Mouse (Mus musculus): ENCODE measurements around the gene Hrc. TPM values are rescaled to one million over a fixed set of nuclear protein-coding genes. Genes with fewer than 3 reads are reported as not detected.

Gene Hrc
- polyA plus RNA-seq (2012; rRNA removed) = 0.59 and 1.1 TPM in 2 replicates

DNA sequence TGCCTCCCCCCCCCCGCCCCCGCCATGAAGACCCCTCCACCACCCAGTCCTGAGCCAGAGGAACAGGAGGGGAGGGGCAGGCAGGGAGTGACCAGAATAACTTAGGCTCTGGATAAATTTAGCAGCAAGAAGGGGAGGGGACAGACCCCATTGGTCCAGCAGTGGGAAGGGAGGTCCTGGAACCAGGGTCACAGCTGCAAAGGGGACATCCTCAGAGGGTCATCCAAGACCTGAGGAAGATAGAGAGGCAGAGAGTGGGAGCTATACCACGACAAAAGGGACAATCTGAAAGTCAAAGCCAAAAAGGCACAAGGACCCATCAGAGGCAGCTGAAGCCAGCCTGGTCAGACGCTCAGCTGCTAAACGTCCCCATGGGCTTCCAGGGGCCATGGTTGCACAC, at the start of gene Hrc:
Gene Hrc (plus strand): TSS at position 235 of the 400 bp plus-strand sequence.
- no peak for DNase-seq (ENCODE audit: low spot score)

DNA sequence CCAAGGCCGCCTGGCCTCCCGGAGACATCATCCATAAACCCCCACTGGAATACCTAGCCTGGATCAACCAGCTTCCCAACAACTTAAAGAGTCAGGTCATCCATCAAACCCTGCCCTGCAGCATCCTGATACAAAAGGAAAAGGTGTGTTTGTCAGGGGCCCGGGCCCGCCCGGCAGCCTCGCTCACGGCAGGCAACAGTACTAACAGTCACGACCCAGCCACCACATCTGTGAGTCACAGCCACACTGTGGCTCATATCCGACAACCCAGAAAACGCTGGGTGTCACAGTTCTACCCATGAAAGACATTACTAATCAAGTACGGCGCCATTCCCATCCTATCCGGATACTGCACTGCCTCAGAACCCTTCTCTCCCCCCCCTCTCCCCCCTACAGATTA, 48.6 kb upstream of the Hrc start:
- no peak for DNase-seq (ENCODE audit: low spot score)

GRCm38 (mm10) chr7:45296626-45297025, 38.5 kb upstream of the Hrc start:
- no peak for DNase-seq (ENCODE audit: low spot score)

- no peak for DNase-seq (ENCODE audit: low spot score)
Observed at GRCm38 (mm10) chr7:45297563-45297962, 37.5 kb upstream of the Hrc start.

DNA sequence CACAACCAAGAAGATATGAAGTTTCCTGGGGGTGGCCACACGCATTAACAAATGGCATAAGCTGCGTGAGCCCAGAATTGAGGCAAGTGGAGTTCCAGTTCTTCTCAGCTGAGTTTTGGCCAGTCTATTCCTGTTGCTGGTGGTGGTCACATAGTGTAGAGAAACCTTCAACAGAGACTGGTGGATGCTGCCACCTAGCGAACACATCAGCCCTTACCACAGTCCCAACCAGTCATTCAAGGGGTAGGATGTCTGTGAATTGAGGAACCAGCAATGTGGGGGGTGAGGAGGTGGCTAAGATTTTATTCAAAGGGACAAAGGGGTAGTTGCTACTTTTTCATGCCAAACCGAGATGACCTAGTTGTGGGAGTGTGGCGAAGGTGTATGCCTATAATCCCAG, 35.3 kb upstream of the Hrc start:
- DNase-seq (ENCODE audit: low spot score) = no peak

DNA sequence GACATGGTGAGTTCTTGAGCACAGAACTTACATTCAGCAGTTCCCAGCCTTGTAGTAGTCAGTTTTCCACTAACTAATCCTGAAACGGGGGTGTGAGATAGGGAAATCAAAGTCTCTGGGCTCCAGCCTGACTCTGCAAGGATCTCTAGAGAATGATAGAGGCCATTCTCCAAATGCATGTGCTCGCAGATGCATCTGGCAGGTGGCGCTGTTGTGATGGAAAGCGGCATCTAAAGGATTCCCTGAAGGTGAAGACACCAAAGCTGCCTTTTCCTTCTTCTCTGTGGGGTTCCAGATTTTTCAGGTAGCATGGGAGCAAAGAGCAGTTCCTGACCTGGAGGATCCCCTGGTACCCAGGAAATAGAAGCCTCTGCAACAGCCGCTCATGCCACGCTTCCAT, 34.8 kb upstream of the Hrc start:
- no peak for DNase-seq (ENCODE audit: low spot score)

GRCm38 (mm10) chr7:45302626-45303025, 32.5 kb upstream of the Hrc start:
- no peak for DNase-seq (ENCODE audit: low spot score)

DNA sequence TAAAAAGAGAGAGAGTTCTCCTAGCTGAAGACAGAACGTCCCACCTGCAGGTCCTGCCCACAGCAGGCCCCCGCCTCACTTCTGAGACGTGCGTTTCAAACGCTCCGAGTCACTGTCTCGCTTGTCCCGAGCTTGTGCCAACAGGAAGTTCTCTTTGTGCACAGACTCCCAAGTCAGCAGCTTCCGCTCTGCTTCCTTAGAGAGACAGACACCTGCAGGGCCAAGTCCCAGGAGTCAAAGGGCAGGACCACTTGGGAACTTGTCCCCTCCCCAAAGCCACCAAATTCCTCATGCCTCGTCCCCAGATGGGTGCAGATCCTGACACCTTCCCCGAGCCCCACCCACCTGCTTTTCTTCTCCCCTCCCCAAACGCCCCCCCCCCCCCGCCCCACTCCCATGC, 30.2 kb upstream of the Hrc start:
- DNase-seq (ENCODE audit: low spot score) = no peak

GRCm38 (mm10) chr7:45305275-45305674, 29.8 kb upstream of the Hrc start:
- no peak for DNase-seq (ENCODE audit: low spot score)

- DNase-seq (ENCODE audit: low spot score) = no peak
Observed at GRCm38 (mm10) chr7:45308551-45309240, 26.4 kb upstream of the Hrc start.

- no peak for DNase-seq (ENCODE audit: low spot score)
Observed at GRCm38 (mm10) chr7:45309455-45309854, 25.6 kb upstream of the Hrc start.

DNA sequence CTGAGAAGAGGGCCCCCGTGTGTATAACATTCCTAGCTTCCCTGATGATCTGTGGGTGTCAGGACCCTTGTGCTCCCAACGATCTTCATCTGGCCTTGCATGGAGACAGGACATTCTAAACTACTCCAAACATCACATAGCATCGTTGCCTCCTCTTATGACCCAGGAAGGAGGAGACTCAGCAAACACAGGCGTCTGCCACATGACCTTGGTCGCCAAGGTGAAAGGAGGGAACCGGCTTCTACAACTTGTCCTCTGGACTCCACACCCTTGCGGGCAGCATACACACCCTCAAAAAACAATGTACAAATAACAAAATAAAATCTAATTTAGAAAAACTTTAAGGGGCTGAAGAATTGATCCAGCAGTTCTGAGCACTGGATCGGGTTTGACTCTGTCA, 23.1 kb upstream of the Hrc start:
- no peak for DNase-seq (ENCODE audit: low spot score)

DNA sequence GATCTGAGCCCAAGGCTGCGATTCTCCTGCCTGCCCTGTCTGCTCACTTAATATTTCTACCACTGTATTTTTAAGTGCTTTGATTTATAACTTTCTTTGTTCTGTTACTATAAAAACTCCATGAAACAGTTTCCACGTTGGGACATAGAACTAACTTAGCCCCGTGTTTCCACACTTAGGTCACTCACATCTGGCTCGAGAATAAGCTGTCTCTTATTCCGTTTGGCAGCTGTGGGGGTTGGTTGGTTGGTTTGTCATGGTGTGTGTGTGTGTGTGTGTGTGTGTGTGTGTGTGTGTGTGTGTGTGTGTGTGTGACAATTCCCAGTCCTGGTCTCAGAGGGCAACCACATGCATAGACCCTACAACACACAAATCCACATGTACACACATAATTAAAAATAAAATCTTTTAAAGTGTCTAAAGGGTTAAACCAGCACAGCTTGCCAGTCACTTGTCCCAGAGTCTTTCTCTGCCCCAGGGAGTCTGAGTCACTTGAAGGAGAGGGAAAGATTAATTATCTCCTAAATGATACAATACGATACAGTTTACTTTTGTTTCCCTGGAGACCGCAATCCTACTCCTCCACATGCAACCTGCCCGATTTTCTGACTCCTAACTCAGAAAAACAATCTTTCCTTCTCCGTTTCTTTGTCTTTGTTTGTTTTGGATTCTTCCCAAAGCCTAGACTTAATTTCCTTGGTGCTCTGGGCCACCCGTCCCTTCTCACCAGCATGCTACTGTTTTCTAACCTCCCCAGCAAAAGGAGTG, 22.2 kb upstream of the Hrc start:
- no peak for DNase-seq (ENCODE audit: low spot score)

DNA sequence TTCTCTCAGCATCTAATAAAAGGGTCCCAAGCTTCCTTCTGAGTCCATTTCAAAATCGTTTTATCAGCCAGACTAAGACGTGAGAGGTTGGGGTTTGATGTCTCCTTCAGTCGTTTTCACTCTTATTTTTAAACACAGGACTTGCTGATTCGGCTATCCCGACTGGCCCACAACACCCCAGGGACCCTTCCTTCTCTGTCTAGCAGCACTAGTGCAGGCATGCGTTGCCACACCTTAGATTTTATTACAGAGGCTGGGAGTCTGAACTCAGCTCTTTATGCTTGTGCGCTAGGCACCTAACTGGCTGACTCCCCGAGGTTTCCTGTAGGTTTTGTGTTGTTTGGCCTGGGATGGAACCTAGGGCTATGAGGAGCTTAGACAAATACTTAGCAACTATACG, 21.6 kb upstream of the Hrc start:
- no peak for DNase-seq (ENCODE audit: low spot score)

- no peak for DNase-seq (ENCODE audit: low spot score)
Observed at GRCm38 (mm10) chr7:45315182-45315701, 19.8 kb upstream of the Hrc start.

GRCm38 (mm10) chr7:45316536-45316935, 18.6 kb upstream of the Hrc start:
- DNase-seq (ENCODE audit: low spot score) = no peak

DNA sequence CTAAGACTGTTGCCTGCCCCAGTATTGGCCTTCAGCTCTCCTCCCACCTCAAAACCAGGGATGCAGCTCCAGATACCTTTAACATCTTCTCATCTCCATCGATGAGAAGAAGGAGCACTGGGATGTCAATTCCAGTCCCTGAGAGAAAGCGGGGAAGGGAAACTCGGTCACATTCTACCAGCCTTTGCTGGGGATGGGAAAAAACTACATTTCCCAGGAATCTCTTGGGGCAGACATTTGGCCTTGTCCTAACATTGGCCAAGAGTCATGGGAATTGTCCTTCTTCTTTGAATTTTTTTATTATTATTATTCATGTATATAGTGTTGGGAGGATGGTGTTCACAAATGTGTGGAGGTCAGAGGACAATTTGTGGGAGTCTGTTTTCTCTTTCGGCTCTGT, 12.8 kb upstream of the Hrc start:
- no peak for DNase-seq (ENCODE audit: low spot score)

DNA sequence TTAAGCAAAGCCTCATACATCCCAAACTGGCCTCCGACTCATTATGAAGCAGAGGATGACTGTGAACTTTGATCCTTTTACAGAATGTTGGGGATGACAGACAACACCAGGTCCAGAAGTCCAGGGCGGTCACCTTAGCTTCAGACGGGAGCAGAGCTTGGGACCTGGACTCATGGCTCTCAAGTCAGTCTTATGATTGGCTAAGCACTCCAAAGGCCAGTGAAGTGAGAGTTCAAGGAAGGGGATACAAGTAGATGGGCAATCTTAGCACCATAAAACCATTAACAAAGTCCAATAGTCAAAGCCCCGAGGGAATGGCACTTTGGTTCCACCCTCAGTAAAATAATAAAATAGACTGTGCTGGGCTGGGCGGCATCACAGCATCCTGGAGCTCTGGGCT, 12.0 kb upstream of the Hrc start:
- DNase-seq (ENCODE audit: low spot score) = no peak

DNA sequence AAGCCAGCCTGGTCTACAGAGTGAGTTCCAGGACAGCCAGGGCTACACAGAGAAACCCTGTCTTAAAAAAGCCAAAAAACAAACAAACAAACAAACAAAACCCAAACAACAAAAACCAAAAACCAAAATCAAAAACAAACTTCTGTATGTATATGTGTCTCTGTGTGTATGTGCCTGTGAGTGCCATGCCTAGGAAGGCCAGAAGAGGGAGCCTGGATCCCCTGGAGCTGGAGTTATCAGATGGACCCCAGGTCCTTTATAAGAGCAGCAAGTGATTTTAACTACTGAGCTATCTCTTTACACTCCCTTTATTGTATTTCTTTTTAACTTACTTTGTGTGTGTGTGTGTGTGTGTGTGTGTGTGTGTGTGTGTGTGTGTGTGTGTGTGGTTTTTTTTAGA, 9.3 kb upstream of the Hrc start:
- no peak for DNase-seq (ENCODE audit: low spot score)

DNA sequence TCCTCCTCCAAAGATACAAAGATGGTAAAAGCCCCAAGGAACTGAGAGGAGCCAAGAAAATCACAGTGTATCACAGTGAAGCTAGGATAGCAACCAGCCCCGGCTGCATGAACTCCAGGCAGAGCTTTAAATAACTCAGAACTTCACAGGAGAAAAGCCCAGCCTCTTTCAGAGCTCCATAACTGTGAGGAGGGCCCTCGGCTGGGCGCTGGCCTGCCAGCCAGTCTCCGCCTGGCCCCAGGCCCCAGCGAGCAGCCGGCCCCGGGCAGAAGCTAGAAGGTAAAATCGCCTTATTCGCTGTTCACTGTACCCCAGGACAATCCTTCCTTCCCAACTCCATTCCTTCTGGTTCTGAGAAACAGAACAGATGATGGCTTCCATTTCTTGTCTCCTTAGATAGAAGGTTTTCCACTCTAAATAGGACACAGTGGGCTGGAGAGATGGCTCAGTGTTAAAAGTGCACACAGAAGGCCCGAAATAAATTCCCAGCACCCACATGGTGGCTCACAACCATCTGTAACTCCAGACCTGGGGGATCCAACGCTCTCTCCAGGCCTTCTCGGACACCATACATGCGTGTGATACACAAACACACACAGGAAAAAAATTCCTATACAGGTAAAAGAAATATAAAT, 6.1 kb upstream of the Hrc start:
- DNase-seq (ENCODE audit: low spot score) = no peak

DNA sequence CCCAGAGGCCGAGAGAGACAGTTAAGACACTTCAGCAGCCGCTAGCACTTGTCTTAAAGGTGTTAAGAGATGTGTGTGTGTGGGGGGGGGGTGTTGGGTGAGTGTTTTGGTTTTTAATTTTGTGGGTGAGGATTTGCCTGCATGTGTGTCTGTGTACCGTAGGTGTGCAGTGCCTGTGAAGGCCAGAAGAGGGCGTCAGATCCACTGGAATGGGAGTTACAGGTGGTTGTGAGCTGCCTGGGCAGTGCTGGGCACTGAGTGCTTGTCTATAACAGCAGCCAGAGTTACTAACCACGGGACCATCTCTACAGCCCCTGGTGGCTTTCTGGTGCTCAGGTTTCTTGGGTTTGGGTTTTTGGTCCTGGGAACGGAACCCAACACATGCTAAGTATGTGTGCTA, 3.6 kb upstream of the Hrc start:
- no peak for DNase-seq (ENCODE audit: low spot score)

DNA sequence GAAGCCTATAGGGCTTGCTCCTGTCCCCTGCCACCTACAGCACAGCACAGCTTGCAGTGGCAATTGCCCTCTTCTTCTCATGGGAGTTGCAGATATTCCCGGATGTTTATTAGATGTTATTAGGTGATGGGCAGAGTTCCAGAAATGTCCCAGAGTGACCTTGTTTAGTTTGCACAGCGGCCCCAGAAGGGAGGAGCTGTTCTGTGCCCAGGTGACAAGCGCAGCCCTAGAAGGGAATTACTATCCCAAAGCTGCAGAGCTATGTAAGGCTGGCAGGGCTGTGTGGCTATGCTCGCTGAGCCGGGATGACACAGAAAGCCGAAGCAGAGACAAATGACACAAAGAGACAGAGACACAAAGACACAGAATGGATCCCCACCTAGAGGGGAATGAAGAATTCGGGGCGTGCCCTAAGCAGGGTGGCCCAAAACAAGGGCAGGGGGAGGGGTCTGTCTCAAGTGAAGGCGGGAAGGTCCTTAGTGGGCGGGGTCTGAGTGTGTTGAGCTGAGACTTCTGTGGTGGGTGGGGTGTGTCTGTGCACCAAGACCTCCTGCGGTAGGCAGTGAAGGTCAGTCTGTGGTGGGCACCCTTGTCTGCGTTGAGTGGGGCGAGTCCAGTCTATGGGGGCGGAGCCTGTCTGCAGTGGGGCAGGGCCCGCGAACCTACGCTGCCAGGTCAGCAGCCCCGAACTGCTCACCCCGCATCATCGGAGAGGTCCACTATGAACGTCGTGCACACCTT, 2.2 kb upstream of the Hrc start:
- no peak for DNase-seq (ENCODE audit: low spot score)
